Mouse (Mus musculus) midbrain, embryonic 10.5 days (tissue): ENCODE measurements at regions not wholly inside any gene's neighbourhood (a gene's known extent, or its start where the extent isn't known, plus 50 kb on each side); places are given as distances from the start of the nearest gene placed in this dataset.
A peak's percentile ranks its signal among the peaks of the same experiment; 100 is the strongest.

Source experiments
- DNase-seq: peaks from one replicate; pipeline ENCODE4 v3.0.0-alpha.2; 2017; ENCODE audit warnings: low spot score
- H3K27ac ChIP-seq: fragments of 300-500 bp; sonication (generic); replicated peaks from 2 replicates; pipeline ENCODE4 v1.5.1; 2016; ENCODE audit warnings: mild to moderate bottlenecking
- H3K27me3 ChIP-seq: fragments of 300-500 bp; sonication (generic); 2 replicates; pipeline ENCODE4 v1.6.1; 2016; ENCODE audit warnings: low read depth, mild to moderate bottlenecking; ENCODE audit not compliant: poor library complexity, severe bottlenecking
- H3K36me3 ChIP-seq: fragments of 300-500 bp; sonication (generic); 2 replicates; pipeline ENCODE4 v1.6.1; 2016; ENCODE audit warnings: mild to moderate bottlenecking, moderate library complexity
- H3K4me1 ChIP-seq: fragments of 300-500 bp; sonication (generic); 2 replicates; pipeline ENCODE4 v1.6.1; 2016
- H3K4me3 ChIP-seq: fragments of 300-500 bp; sonication (generic); 2 replicates; pipeline ENCODE4 v1.5.1; 2016; ENCODE audit warnings: mild to moderate bottlenecking, moderate library complexity
- H3K9me3 ChIP-seq: fragments of 300-500 bp; sonication (generic); replicated peaks from 2 replicates; pipeline ENCODE4 v1.6.1; 2016; ENCODE audit warnings: mild to moderate bottlenecking
- WGBS: fragments of 180-500 bp; shearing (Covaris S2); methylation state at CpG from one replicate; pipeline ENCODE4 v1.1.7; 2016; 5-methylcytosine and 5-hydroxymethylcytosine counted together

- Histone ChIP-seq H3K9me3 (no peaks in the 10 kb centered on the region), H3K4me1 (peaks cover 26% of the 10 kb centered on the region), H3K27me3 (peaks cover 6% of the 10 kb centered on the region; the same call in 1 of the 2 replicates), H3K4me3 (no peak overlapping the region), H3K27ac (no peak overlapping the region), H3K36me3 (no peaks in the 10 kb centered on the region)
- 55% methylated on average over 20 of the region's 20 CpGs for WGBS
- no peak for DNase-seq
Measured at GRCm38 (mm10) chr11:35006773-35007567, 114.1 kb upstream of the Slit3 start.

- Histone ChIP-seq H3K36me3 (no peaks in the 10 kb centered on the region), H3K27me3 (peaks cover 6% of the 10 kb centered on the region; the same call in 1 of the 2 replicates), H3K27ac (no peak overlapping the region), H3K4me3 (no peak overlapping the region), H3K9me3 (no peaks in the 10 kb centered on the region), H3K4me1 (peaks cover 16% of the 10 kb centered on the region)
- WGBS, result 80% methylated on average over 3 of the region's 3 CpGs
- DNase-seq, result no peak
Measured at GRCm38 (mm10) chr11:35005143-35005542, 115.9 kb upstream of the Slit3 start.

GRCm38 (mm10) chr11:35004431-35004830, 116.6 kb upstream of the Slit3 start:
- 52% methylated on average over 1 of the region's 1 CpGs for WGBS

GRCm38 (mm10) chr11:35003956-35004355, 117.1 kb upstream of the Slit3 start:
- Histone ChIP-seq H3K27me3 (peaks cover 6% of the 10 kb centered on the region; the same call in 1 of the 2 replicates), H3K27ac (no peak overlapping the region), H3K36me3 (no peaks in the 10 kb centered on the region), H3K9me3 (no peaks in the 10 kb centered on the region), H3K4me1 (peaks cover 16% of the 10 kb centered on the region), H3K4me3 (no peak overlapping the region)
- WGBS, result 20% methylated on average over 3 of the region's 3 CpGs
- DNase-seq, result no peak

More at GRCm38 (mm10) chr11:35004431-35004830, 116.6 kb upstream of the Slit3 start:
- H3K4me1 ChIP-seq, result peaks cover 16% of the 10 kb centered on the region
- H3K4me3 ChIP-seq, result no peak overlapping the region
- no peak overlapping the region for H3K27ac ChIP-seq
- no peaks in the 10 kb centered on the region for H3K36me3 ChIP-seq
- no peak for DNase-seq
- H3K9me3 ChIP-seq, result no peaks in the 10 kb centered on the region
- H3K27me3 ChIP-seq, result peaks cover 6% of the 10 kb centered on the region; the same call in 1 of the 2 replicates

- Histone ChIP-seq H3K4me1 (no peaks in the 10 kb centered on the region), H3K36me3 (no peaks in the 10 kb centered on the region), H3K27ac (no peak overlapping the region), H3K4me3 (no peak overlapping the region), H3K27me3 (no peaks in the 10 kb centered on the region), H3K9me3 (no peaks in the 10 kb centered on the region)
- whole genome bisulfite sequencing, result 95% methylated on average over 2 of the region's 2 CpGs
- DNase-seq, result no peak
Measured at GRCm38 (mm10) chr11:34997906-34998305, 123.1 kb upstream of the Slit3 start.

GRCm38 (mm10) chr11:34995515-34995914, 125.5 kb upstream of the Slit3 start:
- H3K27ac ChIP-seq, result no peak overlapping the region
- H3K27me3 ChIP-seq, result no peaks in the 10 kb centered on the region
- no peak overlapping the region for H3K4me3 ChIP-seq
- no peaks in the 10 kb centered on the region for H3K4me1 ChIP-seq
- no peak for DNase-seq
- WGBS, result 83% methylated on average over 4 of the region's 4 CpGs
- H3K9me3 ChIP-seq, result no peaks in the 10 kb centered on the region
- H3K36me3 ChIP-seq, result no peaks in the 10 kb centered on the region

- Histone ChIP-seq H3K9me3 (no peaks in the 10 kb centered on the region), H3K4me3 (no peak overlapping the region), H3K27me3 (no peaks in the 10 kb centered on the region), H3K4me1 (no peaks in the 10 kb centered on the region), H3K27ac (no peak overlapping the region), H3K36me3 (no peaks in the 10 kb centered on the region)
- peak; percentile 13 for DNase-seq
- 74% methylated on average over 5 of the region's 5 CpGs for WGBS
Measured at GRCm38 (mm10) chr11:34982775-34983457, 138.1 kb upstream of the Slit3 start.

- Histone ChIP-seq H3K27ac (no peak overlapping the region), H3K27me3 (no peaks in the 10 kb centered on the region), H3K4me3 (no peak overlapping the region), H3K4me1 (no peaks in the 10 kb centered on the region), H3K9me3 (no peaks in the 10 kb centered on the region), H3K36me3 (no peaks in the 10 kb centered on the region)
- WGBS, result 100% methylated on average over 1 of the region's 1 CpGs
- no peak for DNase-seq
Measured at GRCm38 (mm10) chr11:34980210-34980609, 140.8 kb upstream of the Slit3 start.

GRCm38 (mm10) chr11:34977861-34978260, 143.2 kb upstream of the Slit3 start:
- Histone ChIP-seq H3K36me3 (no peaks in the 10 kb centered on the region), H3K27ac (no peak overlapping the region), H3K9me3 (no peaks in the 10 kb centered on the region), H3K4me3 (no peak overlapping the region), H3K4me1 (no peaks in the 10 kb centered on the region), H3K27me3 (no peaks in the 10 kb centered on the region)
- DNase-seq, result no peak
- WGBS, result 90% methylated on average over 7 of the region's 7 CpGs

- no peak overlapping the region for H3K4me3 ChIP-seq
- no peak for DNase-seq
- H3K36me3 ChIP-seq, result no peaks in the 10 kb centered on the region
- H3K9me3 ChIP-seq, result no peaks in the 10 kb centered on the region
- no peak overlapping the region for H3K27ac ChIP-seq
- no peaks in the 10 kb centered on the region for H3K27me3 ChIP-seq
- WGBS, result 84% methylated on average over 8 of the region's 8 CpGs
- H3K4me1 ChIP-seq, result no peaks in the 10 kb centered on the region
Measured at GRCm38 (mm10) chr11:34975771-34976302, 142.4 kb upstream of the Spdl1 start.

- WGBS, result 65% methylated on average over 1 of the region's 1 CpGs
- H3K36me3 ChIP-seq, result no peaks in the 10 kb centered on the region
- no peaks in the 10 kb centered on the region for H3K4me1 ChIP-seq
- DNase-seq, result peak; percentile 13
- H3K9me3 ChIP-seq, result no peaks in the 10 kb centered on the region
- H3K27me3 ChIP-seq, result no peaks in the 10 kb centered on the region
- no peak overlapping the region for H3K4me3 ChIP-seq
- H3K27ac ChIP-seq, result no peak overlapping the region
Measured at GRCm38 (mm10) chr11:34973467-34973921, 140.1 kb upstream of the Spdl1 start.

- H3K9me3 ChIP-seq, result no peaks in the 10 kb centered on the region
- DNase-seq, result no peak
- H3K4me1 ChIP-seq, result no peaks in the 10 kb centered on the region
- no peaks in the 10 kb centered on the region for H3K36me3 ChIP-seq
- no peak overlapping the region for H3K4me3 ChIP-seq
- no peak overlapping the region for H3K27ac ChIP-seq
- H3K27me3 ChIP-seq, result no peaks in the 10 kb centered on the region
- 71% methylated on average over 5 of the region's 5 CpGs for WGBS
Measured at GRCm38 (mm10) chr11:34973012-34973411, 139.6 kb upstream of the Spdl1 start.

GRCm38 (mm10) chr11:34959291-34959690, 125.8 kb upstream of the Spdl1 start:
- 83% methylated on average over 7 of the region's 7 CpGs for WGBS
- Histone ChIP-seq H3K36me3 (no peaks in the 10 kb centered on the region), H3K9me3 (no peaks in the 10 kb centered on the region), H3K27me3 (no peaks in the 10 kb centered on the region), H3K27ac (no peak overlapping the region), H3K4me3 (no peak overlapping the region), H3K4me1 (no peaks in the 10 kb centered on the region)
- no peak for DNase-seq
